ENCODE assay signal across 15 mouse cellular contexts in genomic region chr1:181631371-181631770, GRCm38 (mm10). TPM values are rescaled to one million over a fixed set of nuclear protein-coding genes. Genes with fewer than 3 reads are reported as not detected.
A peak's percentile ranks its signal among the peaks of the same experiment; 100 is the strongest.
DNase-seq lines count a peak whose midpoint lies in the region.
"Had no signal": no experiment of that assay in that cellular context is flagged by ENCODE, and none has a peak within 500 bp of the region (broad histone marks: within the 10 kb centered on the region; RNA-seq: fewer than 3 reads in every experiment).

No protein-coding gene starts in this region.

- intact Hi-C loops in heart, postnatal 36 days (cut with DNase I): no loop called here

- peak; percentile 64 for DNase-seq in embryo, embryonic 10 days (ENCODE audit: low spot score)
- DNase-seq in embryo, embryonic 9.5 days (ENCODE audit: extremely low spot score): no peak
- peak; percentile 13 for DNase-seq in heart, adult 11 months
- no peak for DNase-seq in heart, postnatal 36 days
- DNase-seq in embryo, embryonic 11 days: peak; percentile 50
- no peak for DNase-seq in right cerebral cortex, postnatal 10 days (ENCODE audit: low spot score in 2 of 2)
- DNase-seq: adrenal gland, adult 2 months; adrenal gland, postnatal 10 days; adrenal gland, postnatal 36 days; cerebellum, adult 11-12 months; cerebellum, adult 2 months; cerebellum, adult 9-10 months; cerebellum, postnatal 10 days; cerebellum, postnatal 25 days; forebrain, postnatal 0 days had no signal

RNA-seq across cellular contexts. Expression of gene Dnah14, which starts 55.0 kb away (rescaled TPM):
- total RNA-seq in heart, postnatal 36 days (2021): not detected

Comparison
In these comparisons a context has a peak if more than half of its experiments do, and no peak if none do; other contexts are left out.
1. DNase-seq: peak in embryo, embryonic 10 days (single experiment), heart, adult 11 months (single experiment) and embryo, embryonic 11 days (single experiment); none in embryo, embryonic 9.5 days (single experiment), heart, postnatal 36 days (0 of 2) and right cerebral cortex, postnatal 10 days (0 of 2).